Mouse (Mus musculus): ENCODE measurements around the gene 2610021A01Rik.
"Not testable (repeated sequence)": the region's sequence is repeated elsewhere in the genome, so short reads cannot be mapped to it uniquely, and the experiment has no call there.

The 2610021A01Rik gene

DNA sequence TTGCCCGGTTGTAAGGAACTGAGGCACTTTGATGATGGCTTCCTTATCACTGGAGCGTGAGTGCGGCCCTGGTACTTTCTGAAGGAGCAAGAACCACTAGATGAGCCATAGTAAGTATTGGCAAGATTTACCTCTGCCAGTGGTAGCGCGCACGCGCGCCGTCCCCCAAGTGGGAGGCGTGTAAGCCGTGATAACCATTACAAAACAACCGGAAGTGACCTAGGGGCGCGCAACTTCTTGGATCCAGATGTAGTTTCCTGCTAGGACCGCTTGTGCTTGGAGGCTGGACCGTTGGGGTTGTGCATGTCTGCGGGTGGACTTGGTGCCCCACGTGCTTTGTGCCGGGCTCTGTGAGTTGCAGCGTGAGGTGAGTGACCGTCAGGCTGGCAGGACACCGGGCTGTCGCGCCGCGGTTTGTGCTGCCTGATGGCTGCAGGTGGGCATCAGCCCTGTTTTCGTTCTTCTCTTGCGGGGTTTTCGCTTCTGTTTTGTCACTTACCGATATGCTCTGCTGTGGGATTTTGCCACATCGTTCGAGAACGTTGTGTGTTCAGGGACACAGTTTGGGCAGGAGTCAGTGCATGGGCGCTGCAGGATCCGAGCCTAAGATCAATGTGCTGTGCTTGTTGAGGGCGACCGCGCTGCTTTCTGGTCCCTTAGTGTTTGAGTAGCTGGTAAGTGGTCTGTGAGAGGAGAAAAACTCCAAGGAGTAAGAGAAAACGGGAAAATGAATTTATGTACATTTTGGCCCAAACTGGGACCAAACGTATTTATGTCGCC, at the start of gene 2610021A01Rik:
2610021A01Rik (plus strand) TSS at position 197 of the 780 bp plus-strand sequence.
- in situ Hi-C loops (cut with MboI, MseI): loop anchor here (5.0 kb wide), 1 partner anchor 33 kb away; the partner anchor contains the start of gene Zfp788

GRCm38 (mm10) chr7:41560681-41561080, 38.3 kb upstream of the 2610021A01Rik start:
- in situ Hi-C loops (cut with MboI, MseI): no loop called here

GRCm38 (mm10) chr7:41573562-41573961, 25.5 kb upstream of the 2610021A01Rik start, which contains the start of gene Gm6871:
Gene Gm6871 (minus strand): TSS chr7:41573662.
- in situ Hi-C loops (cut with MboI, MseI): not testable (repeated sequence)

GRCm38 (mm10) chr7:41577956-41578355, 21.1 kb upstream of the 2610021A01Rik start:
- in situ Hi-C loops (cut with MboI, MseI): no loop called here

GRCm38 (mm10) chr7:41582028-41582427, 17.0 kb upstream of the 2610021A01Rik start:
- in situ Hi-C loops (cut with MboI, MseI): no loop called here

DNA sequence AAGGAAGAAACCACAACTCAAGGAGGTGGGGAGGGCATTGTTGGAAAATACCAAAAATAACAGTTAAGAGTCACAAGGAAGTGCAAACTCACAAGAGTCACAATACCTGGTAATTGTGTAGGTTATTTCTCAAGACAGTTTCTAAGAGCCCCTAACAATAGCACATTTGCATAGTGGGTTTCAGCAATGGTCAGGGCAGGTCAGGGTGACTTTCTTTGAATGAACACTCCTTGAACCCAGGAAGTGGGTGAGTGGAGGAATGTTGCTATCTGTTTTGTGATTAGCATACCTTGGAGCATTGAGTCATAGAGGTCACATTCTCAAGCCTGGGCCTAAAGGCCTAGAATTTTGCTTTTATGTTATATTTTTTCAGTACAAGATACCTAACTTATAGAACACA, 11.2 kb upstream of the 2610021A01Rik start:
- in situ Hi-C loops (cut with MboI, MseI): not testable (repeated sequence)

GRCm38 (mm10) chr7:41598615-41599014, 415 bp upstream of the 2610021A01Rik start:
- in situ Hi-C loops (cut with MboI, MseI): loop anchor here (5.0 kb wide), 1 partner anchor 34 kb away; the partner anchor contains the start of gene Zfp788

GRCm38 (mm10) chr7:41599932-41600548, 1.0 kb downstream of the 2610021A01Rik start:
- in situ Hi-C loops (cut with MboI, MseI): loop anchor here (5.0 kb wide), 1 partner anchor 32 kb away; the partner anchor contains the start of gene Zfp788

GRCm38 (mm10) chr7:41611654-41612053, 12.6 kb downstream of the 2610021A01Rik start:
- in situ Hi-C loops (cut with MboI, MseI): no loop called here

DNA sequence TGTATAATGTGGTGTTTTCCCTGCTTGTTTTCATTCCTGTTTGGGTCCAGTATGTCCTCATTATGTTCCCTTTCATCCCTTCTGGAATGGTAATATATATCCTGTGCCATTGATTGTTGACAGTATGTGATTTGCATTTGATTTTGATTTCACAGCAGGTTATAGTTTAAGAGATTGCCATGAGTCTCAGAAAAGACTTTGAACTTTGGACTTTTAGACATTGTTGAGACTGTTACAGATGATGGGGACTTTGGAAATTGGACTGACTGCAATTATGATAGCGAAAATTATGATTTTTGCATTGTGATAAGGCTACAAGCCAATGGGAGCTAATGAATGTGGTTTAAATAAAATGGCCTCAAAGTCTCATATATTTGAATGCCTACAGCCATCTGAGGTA, 17.2 kb downstream of the 2610021A01Rik start:
- in situ Hi-C loops (cut with MboI, MseI): not testable (repeated sequence)

DNA sequence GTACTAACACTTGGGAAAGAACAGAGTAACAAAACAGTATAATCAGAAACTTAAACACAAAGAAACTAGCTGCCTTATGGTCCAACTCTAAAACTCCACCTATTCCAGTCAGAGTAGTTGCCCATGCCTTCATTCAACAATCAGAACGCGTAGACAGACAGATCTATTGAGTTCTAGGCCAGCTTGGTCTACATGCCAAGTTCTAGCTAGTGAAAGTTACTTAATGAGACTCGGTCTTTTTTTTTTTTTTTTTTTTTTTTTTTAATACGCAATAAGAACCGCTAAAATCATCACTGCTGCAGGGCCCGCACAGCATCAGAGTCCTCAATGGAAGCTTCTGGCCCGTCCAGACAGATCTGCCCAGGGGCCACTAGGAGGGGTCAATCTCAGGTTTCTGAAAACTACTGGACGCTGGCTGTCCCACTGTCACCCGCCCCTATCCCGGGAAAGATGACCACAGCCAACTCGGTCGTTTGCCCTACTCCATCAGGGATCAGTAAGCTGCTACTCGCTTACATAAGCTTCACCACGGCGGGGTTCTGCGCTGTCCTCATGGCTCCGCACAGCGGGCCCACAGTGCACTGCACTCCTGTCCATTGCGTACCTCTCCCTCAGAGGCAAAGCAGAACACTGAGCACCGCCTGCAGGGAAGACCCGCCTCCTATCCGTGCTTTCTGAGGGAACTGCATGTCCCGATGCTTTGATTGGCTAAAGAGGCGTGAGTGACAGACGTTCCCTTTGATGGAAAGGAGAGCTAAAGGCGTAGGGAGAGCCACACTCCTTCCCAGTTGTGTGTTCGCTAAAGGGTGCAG, 33.6 kb downstream of the 2610021A01Rik start, which contains the start of gene Zfp788:
Zfp788 (plus strand) TSS at position 795 of the 812 bp plus-strand sequence.
- in situ Hi-C loops (cut with MboI, MseI): loop anchor here (5.0 to 25.0 kb wide), 4 partner anchors 35 to 1680 kb away; partner anchors contain the start of genes 2610021A01Rik, AI987944 and Zfp715

DNA sequence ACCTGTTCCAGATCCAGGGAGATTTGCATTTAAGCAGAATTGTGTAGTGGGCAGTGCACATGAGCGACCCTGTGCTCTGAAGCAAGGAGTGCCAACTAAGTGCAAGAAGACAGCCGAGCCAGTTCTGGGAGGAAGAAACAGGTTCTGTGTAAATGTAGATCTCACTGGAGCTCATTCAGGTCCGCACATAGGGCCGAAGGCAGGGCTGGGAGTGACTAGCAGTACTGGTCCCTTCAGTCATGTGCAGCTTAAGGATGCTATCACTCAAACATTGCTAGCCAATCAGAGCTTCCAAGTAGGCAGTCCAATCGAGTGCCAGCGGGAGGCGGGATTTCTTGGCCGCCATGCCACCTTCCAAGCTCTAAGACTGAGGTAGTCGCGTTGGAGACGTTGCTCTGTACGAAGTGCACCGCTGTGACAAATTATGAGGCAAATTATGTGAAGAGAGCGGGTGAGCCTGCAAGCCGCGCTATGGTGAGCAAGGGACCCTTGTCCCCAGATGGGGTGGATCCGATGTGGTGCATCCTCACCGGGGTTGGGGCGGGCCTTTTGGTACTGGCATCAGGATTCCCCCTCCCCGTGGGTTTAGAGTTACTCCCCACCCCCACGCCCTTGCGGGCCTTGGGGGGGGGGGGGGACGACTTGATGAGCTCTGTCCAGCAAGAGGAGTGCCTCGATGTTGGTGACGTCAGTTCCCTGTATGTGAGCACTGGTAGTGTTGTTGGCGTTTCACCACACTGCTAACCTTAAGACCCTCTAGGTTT, 34.4 kb downstream of the 2610021A01Rik start:
- in situ Hi-C loops (cut with MboI, MseI): loop anchor here (5.0 to 25.0 kb wide), 4 partner anchors 36 to 1679 kb away; partner anchors contain the start of genes 2610021A01Rik, AI987944 and Zfp715

GRCm38 (mm10) chr7:41674326-41674725, 75.3 kb downstream of the 2610021A01Rik start:
- in situ Hi-C loops (cut with MboI, MseI): not testable (repeated sequence)
